Mouse (Mus musculus) bone marrow, adult 2 months (tissue): ENCODE results near the gene Amh. TPM values are rescaled to one million over a fixed set of nuclear protein-coding genes. Genes with fewer than 3 reads are reported as not detected.

Experiments
- H3K27ac ChIP-seq: fragments of 200-500 bp; 2 replicates; pipeline ENCODE4 v1.5.1; 2012; ENCODE audit warnings: low read depth, mild to moderate bottlenecking, control low read depth, inconsistent platforms, low read length; ENCODE audit not compliant: control insufficient read depth, poor library complexity, insufficient read depth
- H3K4me1 ChIP-seq: fragments of 200-500 bp; 2 replicates; pipeline ENCODE4 v1.6.1; 2011; ENCODE audit warnings: low read length; ENCODE audit not compliant: control insufficient read depth, insufficient read depth
- H3K4me3 ChIP-seq: fragments of 200-500 bp; replicated peaks from 2 replicates; pipeline ENCODE3; 2011; ENCODE audit warnings: mild to moderate bottlenecking, low read depth, low read length, control low read depth; ENCODE audit not compliant: control insufficient read depth
- CTCF ChIP-seq: fragments of 200-500 bp; IDR thresholded peaks from 2 replicates; pipeline ENCODE4 v1.5.1; 2011; ENCODE audit warnings: low read length, control low read depth; ENCODE audit not compliant: control insufficient read depth, insufficient read depth
- POLR2A ChIP-seq: fragments of 200-500 bp; IDR thresholded peaks from 2 replicates; pipeline ENCODE4 v1.6.1; 2011; ENCODE audit warnings: low read depth, mild to moderate bottlenecking, control low read depth, low read length, borderline replicate concordance; ENCODE audit not compliant: control insufficient read depth
- WGBS: fragments of 180-500 bp; shearing (Covaris S2); methylation state at CpG from one replicate; pipeline ENCODE4 v1.1.7; 2018; 5-methylcytosine and 5-hydroxymethylcytosine counted together
- polyA plus RNA-seq: library from polyadenylated mRNA; stranded (reverse); fragments of >200 nt; gene quantifications from 2 replicates; pipeline ENCODE4 v1.2.4, GENCODE M21; 2011; ENCODE audit warnings: low replicate concordance; ENCODE audit not compliant: missing spikeins, insufficient read depth, insufficient read length

Amh gene
- polyA plus RNA-seq, 1 experiment = 3.0 TPM

- TF ChIP-seq POLR2A (no peak), CTCF (no peak)
- Histone ChIP-seq H3K4me1 (peaks cover 6% of the 10 kb centered on the region), H3K4me3 (no peak overlapping the region), H3K27ac (no peak overlapping the region)
- 77% methylated on average over 3 of the region's 3 CpGs for WGBS
These were observed 43.2 kb upstream of the Amh start for GRCm38 (mm10) chr10:80761821-80762220.

GRCm38 (mm10) chr10:80763502-80763901 is 41.5 kb upstream of the Amh start:
- TF ChIP-seq POLR2A = no peak
- TF ChIP-seq CTCF = no peak
- Histone ChIP-seq H3K27ac (no peak overlapping the region), H3K4me1 (peaks cover 3% of the 10 kb centered on the region), H3K4me3 (no peak overlapping the region)
- WGBS = 30% methylated on average over 2 of the region's 2 CpGs

GRCm38 (mm10) chr10:80765746-80766145 is 39.3 kb upstream of the Amh start:
- Histone ChIP-seq H3K4me3 (no peak overlapping the region), H3K4me1 (peaks cover 3% of the 10 kb centered on the region), H3K27ac (no peak overlapping the region)
- WGBS = 94% methylated on average over 2 of the region's 2 CpGs
- TF ChIP-seq CTCF (no peak), POLR2A (no peak)

DNA sequence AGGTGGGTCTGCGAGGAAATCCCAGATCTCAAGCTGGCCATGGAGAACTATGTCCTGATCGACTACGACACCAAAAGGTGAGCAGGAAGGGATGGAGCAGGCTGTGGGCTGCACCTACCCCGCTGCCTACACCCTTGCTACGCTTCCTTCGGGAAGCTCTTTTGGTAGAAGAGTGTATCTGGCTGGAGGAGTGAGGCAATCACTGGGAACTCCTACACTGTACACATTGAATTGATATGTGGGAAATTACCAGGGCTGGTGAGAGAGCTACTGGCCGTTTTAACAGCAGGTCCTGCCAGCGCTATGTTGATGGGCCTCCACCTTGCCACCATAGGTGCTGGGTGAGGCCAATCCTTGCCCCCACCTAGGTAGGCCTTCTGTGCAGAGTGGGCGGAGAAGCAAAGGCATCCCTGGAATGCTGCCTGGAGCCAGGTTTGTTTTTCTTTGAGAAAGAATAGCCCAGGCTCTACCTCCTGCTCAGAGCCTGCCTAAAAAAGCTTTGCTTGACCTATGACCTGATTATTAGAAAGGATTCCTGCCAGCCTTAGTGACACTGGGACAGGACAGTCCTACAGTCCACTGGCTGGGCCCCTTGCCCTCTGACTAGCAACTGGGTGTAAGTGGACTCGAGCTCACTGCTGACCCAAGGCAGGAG is 38.8 kb upstream of the Amh start:
- WGBS = 95% methylated on average over 10 of the region's 10 CpGs
- TF ChIP-seq CTCF (no peak), POLR2A (no peak)
- Histone ChIP-seq H3K4me1 (peaks cover 3% of the 10 kb centered on the region), H3K27ac (no peak overlapping the region), H3K4me3 (no peak overlapping the region)

DNA sequence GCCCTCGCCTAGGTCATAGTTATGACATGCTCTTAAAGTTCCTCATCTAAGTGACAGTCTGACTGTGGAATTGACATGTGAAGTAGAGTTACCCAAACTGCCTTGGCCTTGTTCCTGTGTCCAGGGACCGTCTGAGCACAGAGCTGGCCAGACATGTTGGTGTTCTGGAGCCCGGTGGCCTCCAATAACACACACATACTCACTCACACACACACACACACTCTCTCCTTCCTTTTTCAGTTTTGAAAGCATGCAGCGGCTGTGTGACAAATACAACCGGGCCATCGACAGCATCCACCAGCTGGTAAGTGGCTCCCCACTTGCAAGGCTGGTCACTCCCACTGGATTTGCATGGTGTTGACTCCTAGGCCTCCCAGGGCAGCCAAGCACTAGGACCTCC is 36.7 kb upstream of the Amh start:
- Histone ChIP-seq H3K4me1 (no peaks in the 10 kb centered on the region), H3K4me3 (no peak overlapping the region), H3K27ac (no peak overlapping the region)
- 85% methylated on average over 6 of the region's 6 CpGs for WGBS
- no peak for TF ChIP-seq CTCF
- no peak for TF ChIP-seq POLR2A

DNA sequence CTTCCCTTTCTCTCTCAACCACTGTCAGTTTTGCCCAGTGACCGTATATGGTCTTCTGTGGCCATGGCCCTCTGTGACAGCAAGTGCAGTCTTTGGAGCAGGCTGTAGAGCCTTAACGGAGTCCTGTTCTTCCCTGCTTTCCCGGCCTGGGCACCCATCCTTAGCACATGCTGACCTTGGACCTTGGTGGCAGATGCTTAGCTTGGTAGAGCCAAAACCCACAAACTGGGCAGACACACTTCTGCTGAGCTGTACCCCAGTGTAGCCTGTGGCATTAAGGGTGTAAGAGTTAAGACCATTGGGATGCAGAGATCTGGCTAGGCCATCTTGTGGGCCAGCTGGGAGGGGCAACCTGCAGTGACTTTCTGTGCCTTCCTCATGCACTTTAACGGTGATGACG is 31.2 kb upstream of the Amh start:
- Histone ChIP-seq H3K4me1 (no peaks in the 10 kb centered on the region), H3K4me3 (no peak overlapping the region), H3K27ac (no peak overlapping the region)
- WGBS = 88% methylated on average over 5 of the region's 5 CpGs
- TF ChIP-seq CTCF (no peak), POLR2A (no peak)

GRCm38 (mm10) chr10:80774549-80774948 is 30.5 kb upstream of the Amh start:
- Histone ChIP-seq H3K4me1 (no peaks in the 10 kb centered on the region), H3K4me3 (no peak overlapping the region), H3K27ac (no peak overlapping the region)
- TF ChIP-seq CTCF (peak; percentile 90), POLR2A (no peak)
- 35% methylated on average over 2 of the region's 2 CpGs for WGBS

DNA sequence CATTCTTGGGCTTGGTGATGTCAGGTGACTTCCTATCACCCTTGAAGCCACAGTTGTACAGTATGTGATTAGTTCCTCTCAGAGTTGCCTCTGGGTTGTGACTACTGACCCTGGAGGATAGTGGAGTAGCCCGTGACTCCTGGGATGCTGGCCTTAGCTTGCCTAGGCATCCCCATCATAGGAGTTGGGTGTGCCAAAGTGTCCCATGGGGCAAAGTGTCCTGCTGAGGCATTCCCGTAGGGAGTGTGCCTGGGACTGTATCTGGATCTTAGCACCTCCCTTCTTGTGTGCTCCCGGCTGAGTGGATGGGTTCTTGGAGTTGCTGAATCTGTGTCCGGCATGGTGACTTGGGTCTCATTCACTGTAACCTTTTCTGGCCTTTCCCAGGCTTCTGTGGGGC is 30.1 kb upstream of the Amh start:
- Histone ChIP-seq H3K27ac (no peak overlapping the region), H3K4me1 (no peaks in the 10 kb centered on the region), H3K4me3 (no peak overlapping the region)
- 83% methylated on average over 4 of the region's 4 CpGs for WGBS
- TF ChIP-seq POLR2A (no peak), CTCF (no peak)

- Histone ChIP-seq H3K27ac (no peak overlapping the region), H3K4me3 (no peak overlapping the region), H3K4me1 (no peaks in the 10 kb centered on the region)
- TF ChIP-seq POLR2A (no peak), CTCF (no peak)
- 95% methylated on average over 4 of the region's 4 CpGs for WGBS
These were observed 29.3 kb upstream of the Amh start for GRCm38 (mm10) chr10:80775731-80776130.
